23 mouse cellular contexts compared by ENCODE assay signal in the genomic region with DNA sequence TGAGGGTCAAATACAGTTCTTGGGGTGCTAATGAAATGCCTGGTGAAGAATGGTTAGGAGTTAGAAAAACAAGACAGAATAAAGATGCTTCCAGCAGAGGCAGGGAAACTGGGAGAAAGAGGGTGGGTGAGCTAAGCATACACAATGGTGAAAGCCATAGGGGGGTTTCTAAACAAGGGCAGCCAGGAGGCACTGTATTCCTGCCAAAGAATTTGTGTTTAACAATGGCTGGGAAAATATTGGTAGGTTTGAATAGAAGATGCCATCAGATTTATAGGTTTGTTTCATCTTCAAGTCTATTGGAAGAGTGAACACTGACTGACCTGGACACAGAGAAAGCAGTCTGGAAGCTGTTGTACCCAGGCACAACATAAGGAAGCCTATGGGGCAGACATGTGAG. TPM values are rescaled to one million over a fixed set of nuclear protein-coding genes. Genes with fewer than 3 reads are reported as not detected.
DNase-seq lines count a peak whose midpoint lies in the region; ATAC-seq and TF ChIP-seq lines count a peak whose summit lies in the region.
"Had no signal": no experiment of that assay in that cellular context is flagged by ENCODE, and none has a peak within 500 bp of the region (broad histone marks: within the 10 kb centered on the region; RNA-seq: fewer than 3 reads in every experiment).

No protein-coding gene starts in this region.

- 0 out of 2 replicates have a peak, but pooled peaks cover 2% of the 10 kb centered on the region for H3K4me1 ChIP-seq in hindbrain, embryonic 11.5 days (replicated peaks; ENCODE audit: control insufficient read depth, insufficient read depth, low read length)
- H3K4me1 ChIP-seq in hindbrain, embryonic 10.5 days (replicated peaks) = peaks cover 24% of the 10 kb centered on the region
- H3K4me1 ChIP-seq in hindbrain, embryonic 12.5 days = peaks cover 16% of the 10 kb centered on the region
- H3K4me1 ChIP-seq in hindbrain, postnatal 0 days (ENCODE audit: insufficient read depth, low read length) = no peaks in the 10 kb centered on the region
- H3K4me1 ChIP-seq in neural tube, embryonic 14.5 days (ENCODE audit: control insufficient read depth, insufficient read depth, low read length) = peaks cover 5% of the 10 kb centered on the region; the same call in 1 of the 2 replicates

- no peak overlapping the region for H3K4me2 ChIP-seq in hindbrain, embryonic 11.5 days (replicated peaks; ENCODE audit: low read depth, low read length)
- H3K4me2 ChIP-seq in hindbrain, embryonic 12.5 days (replicated peaks) = peak overlapping the region; percentile 24; the same call in 1 of the 2 replicates
- peak overlapping the region; percentile 86 for H3K4me2 ChIP-seq in hindbrain, postnatal 0 days (ENCODE audit: low read depth, low read length)
- peak overlapping the region; percentile 80 for H3K4me2 ChIP-seq in neural tube, embryonic 14.5 days (ENCODE audit: low read depth, low read length)
- H3K4me2 ChIP-seq: embryonic facial prominence, embryonic 12.5 days had no signal

- H3K36me3 ChIP-seq in hindbrain, embryonic 11.5 days (ENCODE audit: control insufficient read depth, insufficient read depth, low read length) = no peaks in the 10 kb centered on the region
- no peaks in the 10 kb centered on the region for H3K36me3 ChIP-seq in hindbrain, embryonic 10.5 days
- H3K36me3 ChIP-seq in hindbrain, embryonic 12.5 days = no peaks in the 10 kb centered on the region
- no peaks in the 10 kb centered on the region for H3K36me3 ChIP-seq in hindbrain, postnatal 0 days (ENCODE audit: insufficient read depth, low read length)
- no peaks in the 10 kb centered on the region for H3K36me3 ChIP-seq in neural tube, embryonic 14.5 days (ENCODE audit: control insufficient read depth, insufficient read depth, low read length)
- H3K36me3 ChIP-seq: embryonic facial prominence, embryonic 12.5 days had no signal

- H3K9me3 ChIP-seq in hindbrain, embryonic 11.5 days (ENCODE audit: control insufficient read depth, low read length) = no peaks in the 10 kb centered on the region
- no peaks in the 10 kb centered on the region for H3K9me3 ChIP-seq in hindbrain, embryonic 10.5 days
- no peaks in the 10 kb centered on the region for H3K9me3 ChIP-seq in hindbrain, embryonic 12.5 days (replicated peaks)
- H3K9me3 ChIP-seq in hindbrain, postnatal 0 days (ENCODE audit: low read length) = no peaks in the 10 kb centered on the region
- H3K9me3 ChIP-seq in neural tube, embryonic 14.5 days (ENCODE audit: control insufficient read depth, low read length) = no peaks in the 10 kb centered on the region
- H3K9me3 ChIP-seq: embryonic facial prominence, embryonic 12.5 days; megakaryocyte, embryonic 14.5 days had no signal

- TF ChIP-seq CTCF in hindbrain, postnatal 0 days (IDR thresholded peaks at IDR 0.05; ENCODE audit: low read depth) = peak; percentile 29; the same call in 1 of the 2 replicates

- no peak overlapping the region for H3K9ac ChIP-seq in hindbrain, embryonic 11.5 days (ENCODE audit: low read depth, low read length)
- H3K9ac ChIP-seq in hindbrain, embryonic 12.5 days = no peak overlapping the region
- no peak overlapping the region for H3K9ac ChIP-seq in hindbrain, postnatal 0 days (replicated peaks; ENCODE audit: low read length)
- no peak overlapping the region for H3K9ac ChIP-seq in neural tube, embryonic 14.5 days (replicated peaks; ENCODE audit: low read depth, low read length)
- H3K9ac ChIP-seq: embryonic facial prominence, embryonic 12.5 days had no signal

- peak; percentile 4 for DNase-seq in hindbrain, embryonic 11.5 days (ENCODE audit: low spot score)
- DNase-seq in hindbrain, embryonic 10.5 days (ENCODE audit: low spot score) = no peak
- no peak for DNase-seq in hindbrain, postnatal 0 days (ENCODE audit: low spot score)
- no peak for DNase-seq in kidney, adult 18-20 months
- DNase-seq in thymus, adult 18-20 months = no peak
- DNase-seq: adrenal gland, adult 2 months; cerebellum, adult 9-11 months; gastrocnemius, postnatal 10 days; heart, adult 11 months; layer of hippocampus, postnatal 36 days; left cerebral cortex, postnatal 4 days; liver; lung, postnatal 14 days had no signal

- ATAC-seq in hindbrain, embryonic 11.5 days (ENCODE audit: low FRiP score) = no peak
- ATAC-seq in hindbrain, embryonic 12.5 days (ENCODE audit: low FRiP score) = no peak
- no peak for ATAC-seq in hindbrain, postnatal 0 days
- no peak for ATAC-seq in neural tube, embryonic 14.5 days (ENCODE audit: low read depth)
- ATAC-seq: intestine, postnatal 0 days had no signal

- H3K27ac ChIP-seq in hindbrain, embryonic 11.5 days (ENCODE audit: low read depth, low read length) = no peak overlapping the region
- H3K27ac ChIP-seq in hindbrain, embryonic 10.5 days = no peak overlapping the region
- no peak overlapping the region for H3K27ac ChIP-seq in hindbrain, embryonic 12.5 days
- H3K27ac ChIP-seq in hindbrain, postnatal 0 days = no peak overlapping the region
- no peak overlapping the region for H3K27ac ChIP-seq in neural tube, embryonic 14.5 days (ENCODE audit: low read depth, low read length)
- H3K27ac ChIP-seq: embryonic facial prominence, embryonic 12.5 days; kidney, postnatal 0 days; stomach, postnatal 0 days had no signal

- H3K27me3 ChIP-seq in hindbrain, embryonic 11.5 days (ENCODE audit: control insufficient read depth, insufficient read depth, low read length) = peaks cover 37% of the 10 kb centered on the region
- peaks cover 68% of the 10 kb centered on the region for H3K27me3 ChIP-seq in hindbrain, embryonic 10.5 days (ENCODE audit: insufficient read depth, poor library complexity, severe bottlenecking)
- peaks cover 54% of the 10 kb centered on the region for H3K27me3 ChIP-seq in hindbrain, embryonic 12.5 days
- H3K27me3 ChIP-seq in hindbrain, postnatal 0 days (ENCODE audit: insufficient read depth, low read length) = peaks cover 16% of the 10 kb centered on the region
- peaks cover 7% of the 10 kb centered on the region; the same call in 1 of the 2 replicates for H3K27me3 ChIP-seq in neural tube, embryonic 14.5 days (ENCODE audit: control insufficient read depth, insufficient read depth, low read length)

- H3K4me3 ChIP-seq in hindbrain, embryonic 11.5 days (ENCODE audit: low read depth, low read length) = no peak overlapping the region
- no peak overlapping the region for H3K4me3 ChIP-seq in hindbrain, embryonic 10.5 days
- H3K4me3 ChIP-seq in hindbrain, embryonic 12.5 days = no peak overlapping the region
- H3K4me3 ChIP-seq in hindbrain, postnatal 0 days (ENCODE audit: low read length) = 0 out of 2 replicates have a peak overlapping the region, but pooled peaks have one; percentile 0
- no peak overlapping the region for H3K4me3 ChIP-seq in neural tube, embryonic 14.5 days (ENCODE audit: low read depth, low read length)
- H3K4me3 ChIP-seq: embryonic facial prominence, embryonic 12.5 days; erythroblast, embryonic 14.5 days; megakaryocyte, embryonic 14.5 days had no signal

RNA-seq across cellular contexts. Expression of a gene that starts 2.4 kb away (rescaled TPM):
- 1.4 TPM in 2 replicates for polyA plus RNA-seq in hindbrain, embryonic 11.5 days (2014; fragmentation: Nextera tagmentation; extraction: Ambion mirVana)
- 0.52 and 1.2 TPM in 2 replicates for polyA plus RNA-seq in hindbrain, embryonic 10.5 days (2016; fragmentation: Nextera tagmentation; extraction: Ambion mirVana)
- 0.93 and 2.7 TPM in 2 replicates for polyA plus RNA-seq in hindbrain, embryonic 12.5 days (2016; fragmentation: Nextera tagmentation; extraction: Ambion mirVana)
- 12.6 and 17.8 TPM in 2 replicates for total RNA-seq in hindbrain, postnatal 0 days (2014; rRNA removed)
- 3.7 and 4.4 TPM in 2 replicates for polyA plus RNA-seq in hindbrain, postnatal 0 days (2015; fragmentation: Nextera tagmentation; extraction: Ambion mirVana)
- 11.6 and 12.4 TPM in 2 replicates for polyA plus RNA-seq in neural tube, embryonic 14.5 days (2014; fragmentation: Nextera tagmentation; extraction: Ambion mirVana)
- total RNA-seq: hematopoietic stem cell, adult 5-6 weeks had no signal
- polyA plus RNA-seq: erythroblast, embryonic 14.5 days; liver, embryonic 16.5 days had no signal
